Mouse (Mus musculus) heart, postnatal 0 days (tissue): Measurements from ENCODE around the gene Il34. TPM values are rescaled to one million over a fixed set of nuclear protein-coding genes. Genes with fewer than 3 reads are reported as not detected.

ENCODE experiments used
- ATAC-seq: fragments of 200-750 bp; cut with Nextera tagmentation; 2 replicates; pipeline ENCODE4 v1.8.0; 2017; ENCODE audit warnings: low read depth, moderate number of reproducible peaks, moderate library complexity; ENCODE audit not compliant: insufficient read depth
- DNase-seq: peaks from one replicate; pipeline ENCODE4 v3.0.0-alpha.2; 2016; ENCODE audit warnings: low spot score
- H3K27ac ChIP-seq: fragments of 300-500 bp; sonication (generic); 2 replicates; pipeline ENCODE4 v1.5.1; 2014; ENCODE audit warnings: low read depth, mild to moderate bottlenecking
- H3K27me3 ChIP-seq: fragments of 300-500 bp; sonication (generic); 2 replicates; pipeline ENCODE4 v1.6.1; 2014; ENCODE audit warnings: low read length, mixed read lengths; ENCODE audit not compliant: control insufficient read depth, insufficient read depth
- H3K36me3 ChIP-seq: fragments of 300-500 bp; sonication (generic); replicated peaks from 2 replicates; pipeline ENCODE4 v1.6.1; 2014; ENCODE audit warnings: low read length, mixed read lengths; ENCODE audit not compliant: control insufficient read depth, insufficient read depth
- H3K4me1 ChIP-seq: fragments of 300-500 bp; sonication (generic); 2 replicates; pipeline ENCODE4 v1.6.1; 2014; ENCODE audit warnings: antibody characterized with exemption; ENCODE audit not compliant: control insufficient read depth, insufficient read depth
- H3K4me2 ChIP-seq: fragments of 300-500 bp; sonication (generic); 2 replicates; pipeline ENCODE4 v1.6.1; 2014; ENCODE audit warnings: low read depth, mild to moderate bottlenecking, low read length, moderate library complexity
- H3K4me3 ChIP-seq: fragments of 300-500 bp; sonication (generic); 2 replicates; pipeline ENCODE4 v1.5.1; 2014; ENCODE audit warnings: low read depth, low read length
- H3K9ac ChIP-seq: fragments of 300-500 bp; sonication (generic); replicated peaks from 2 replicates; pipeline ENCODE4 v1.6.1; 2014; ENCODE audit warnings: low read depth, low read length, mixed read lengths
- H3K9me3 ChIP-seq: fragments of 300-500 bp; sonication (generic); replicated peaks from 2 replicates; pipeline ENCODE4 v1.6.1; 2016; ENCODE audit warnings: low read length; ENCODE audit not compliant: control insufficient read depth
- CTCF ChIP-seq: IDR thresholded peaks from 2 replicates; pipeline ENCODE4 v1.5.1; 2016; ENCODE audit warnings: antibody characterized with exemption, control low read depth, low read depth
- EP300 ChIP-seq: IDR thresholded peaks from 2 replicates; pipeline ENCODE4 v1.6.1; 2016; ENCODE audit warnings: antibody characterized with exemption, low read depth
- WGBS: fragments of 180-500 bp; shearing (Covaris S2); extraction: QIAGEN DNeasy Blood & Tissue Kit; methylation state at CpG from one replicate; pipeline ENCODE4 v1.1.7; 2014; 5-methylcytosine and 5-hydroxymethylcytosine counted together
- polyA plus RNA-seq: library from polyadenylated mRNA; unstranded; fragments of >200 nt; fragmentation: Nextera tagmentation; extraction: Ambion mirVana; gene quantifications from 2 replicates; pipeline ENCODE4 v1.2.1, GENCODE M21; 2015
- total RNA-seq: library from RNA; depleted of rRNA; stranded (reverse); fragments of >200 nt; gene quantifications from 2 replicates; pipeline ENCODE4 v1.2.3, GENCODE M21; 2014; ENCODE audit warnings: low replicate concordance

Gene Il34
- total and polyA plus RNA-seq, 2 experiments from 2014 or later: 1.4 to 3.2 TPM

DNA sequence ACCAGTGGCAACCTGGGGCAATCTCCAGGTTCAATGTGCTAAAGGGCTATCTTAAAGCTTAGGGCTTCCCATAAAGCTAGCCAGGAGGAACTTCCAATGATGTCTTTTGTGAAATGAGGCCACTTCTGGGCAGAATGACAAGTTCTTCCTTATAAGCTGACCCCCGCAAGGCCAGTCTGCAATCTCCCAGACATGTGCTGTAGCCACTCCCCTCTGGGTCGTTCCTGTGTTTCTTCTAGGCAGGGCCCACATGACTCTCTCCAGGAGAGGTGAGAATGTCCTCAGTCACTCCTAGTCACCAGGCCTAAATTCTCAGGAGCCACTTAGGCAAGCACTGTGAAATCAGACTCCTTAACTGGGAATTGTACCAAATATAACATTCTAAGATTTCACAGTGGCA is 4.1 kb upstream of the Il34 start:
- no peak for ATAC-seq
- H3K27ac ChIP-seq: peak overlapping the region; percentile 18; the same call in 1 of the 2 replicates

DNA sequence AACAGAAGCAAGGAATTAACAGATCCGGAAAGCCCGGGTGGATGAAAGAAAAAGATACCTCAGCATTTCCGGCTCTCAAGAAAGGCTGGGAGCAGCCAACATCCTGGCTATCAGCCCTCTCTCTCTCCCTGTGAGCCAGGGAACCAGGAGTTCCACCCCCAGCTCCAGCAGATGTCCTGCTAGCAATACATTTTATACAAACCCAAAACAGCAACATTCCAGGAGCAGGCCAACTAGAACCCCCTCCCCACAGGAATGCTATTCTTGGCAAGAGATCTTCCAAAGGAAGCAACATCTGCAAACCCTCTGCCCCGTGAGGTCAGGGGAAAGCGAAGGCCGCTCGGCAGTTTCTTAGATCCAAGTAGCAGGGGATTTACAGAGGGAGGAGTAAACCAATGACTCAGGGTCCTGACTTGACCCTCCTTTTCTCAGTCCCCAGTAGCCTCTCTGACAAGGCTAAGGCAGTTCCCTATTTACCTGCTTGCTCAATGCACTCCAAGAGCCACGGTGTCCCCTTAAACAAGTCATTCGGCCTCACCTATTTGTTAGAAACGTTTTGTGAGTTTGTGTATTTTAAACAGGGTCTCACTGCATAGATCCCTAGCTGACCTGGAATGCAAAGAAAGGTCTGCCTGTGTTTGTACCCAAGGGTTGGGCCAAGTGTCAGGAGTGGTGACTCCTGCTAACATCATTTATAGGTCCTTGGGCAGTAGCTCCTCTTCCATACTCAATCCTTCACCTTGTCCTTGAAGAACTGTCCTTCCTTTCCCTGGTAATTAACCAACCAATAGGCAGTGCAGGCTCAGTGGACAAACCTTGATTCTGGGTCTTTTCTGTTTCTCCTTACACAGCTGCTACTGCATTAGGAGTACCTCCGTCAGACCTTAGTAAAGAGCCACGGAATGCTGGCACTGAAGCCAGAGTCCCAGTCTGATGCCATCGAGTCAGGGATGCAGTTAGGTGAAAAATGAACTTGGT is 3.1 kb upstream of the Il34 start:
- no peak for TF ChIP-seq EP300
- TF ChIP-seq CTCF: no peak
- peaks cover 46% of the 10 kb centered on the region for H3K36me3 ChIP-seq

More for the DNA sequence above, 4.1 kb upstream of the Il34 start:
- no peaks in the 10 kb centered on the region for H3K9me3 ChIP-seq
- H3K4me1 ChIP-seq: no peaks in the 10 kb centered on the region
- no peak overlapping the region for H3K9ac ChIP-seq
- H3K4me2 ChIP-seq: no peak overlapping the region
- no peak overlapping the region for H3K4me3 ChIP-seq
- 20% methylated on average over 2 of the region's 2 CpGs for WGBS
- H3K27me3 ChIP-seq: no peaks in the 10 kb centered on the region
- H3K36me3 ChIP-seq: peaks cover 57% of the 10 kb centered on the region
- TF ChIP-seq EP300: no peak
- no peak for TF ChIP-seq CTCF
- DNase-seq: no peak

DNA sequence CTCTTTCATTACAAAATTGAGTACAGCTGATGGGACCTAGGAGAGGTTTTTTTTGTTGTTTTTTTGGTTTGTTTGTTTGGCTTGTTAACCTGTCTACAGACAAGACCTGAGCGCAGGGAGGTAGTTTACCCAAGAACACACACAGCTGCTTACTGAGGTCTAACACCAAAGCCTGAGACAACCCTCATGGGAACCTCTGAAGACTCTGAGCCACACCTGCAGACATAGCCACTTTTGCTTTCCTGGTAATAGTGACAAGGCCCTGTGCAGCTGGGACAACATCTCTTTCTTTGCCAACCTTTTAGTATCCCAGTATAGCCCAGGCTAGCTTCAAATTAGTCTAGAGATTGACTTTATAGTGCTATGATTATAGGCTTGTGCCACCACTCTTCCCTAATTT is 422 bp upstream of the Il34 start:
- Histone ChIP-seq H3K27ac (no peak overlapping the region; the same call in 1 of the 2 replicates), H3K9ac (no peak overlapping the region), H3K4me3 (no peak overlapping the region), H3K27me3 (no peaks in the 10 kb centered on the region), H3K4me2 (no peak overlapping the region), H3K4me1 (no peaks in the 10 kb centered on the region), H3K9me3 (no peaks in the 10 kb centered on the region), H3K36me3 (peaks cover 20% of the 10 kb centered on the region)
- 85% methylated on average over 1 of the region's 1 CpGs for WGBS
- no peak for TF ChIP-seq CTCF
- no peak for TF ChIP-seq EP300
- ATAC-seq (no peak), DNase-seq (no peak)

More for the DNA sequence above, 3.1 kb upstream of the Il34 start:
- WGBS: 44% methylated on average over 13 of the region's 13 CpGs
- Histone ChIP-seq H3K27me3 (no peaks in the 10 kb centered on the region), H3K4me3 (no peak overlapping the region), H3K9ac (no peak overlapping the region), H3K4me2 (no peak overlapping the region), H3K4me1 (no peaks in the 10 kb centered on the region), H3K9me3 (no peaks in the 10 kb centered on the region), H3K27ac (peak overlapping the region; percentile 39)
- ATAC-seq (peak; percentile 69), DNase-seq (peak; percentile 49)

DNA sequence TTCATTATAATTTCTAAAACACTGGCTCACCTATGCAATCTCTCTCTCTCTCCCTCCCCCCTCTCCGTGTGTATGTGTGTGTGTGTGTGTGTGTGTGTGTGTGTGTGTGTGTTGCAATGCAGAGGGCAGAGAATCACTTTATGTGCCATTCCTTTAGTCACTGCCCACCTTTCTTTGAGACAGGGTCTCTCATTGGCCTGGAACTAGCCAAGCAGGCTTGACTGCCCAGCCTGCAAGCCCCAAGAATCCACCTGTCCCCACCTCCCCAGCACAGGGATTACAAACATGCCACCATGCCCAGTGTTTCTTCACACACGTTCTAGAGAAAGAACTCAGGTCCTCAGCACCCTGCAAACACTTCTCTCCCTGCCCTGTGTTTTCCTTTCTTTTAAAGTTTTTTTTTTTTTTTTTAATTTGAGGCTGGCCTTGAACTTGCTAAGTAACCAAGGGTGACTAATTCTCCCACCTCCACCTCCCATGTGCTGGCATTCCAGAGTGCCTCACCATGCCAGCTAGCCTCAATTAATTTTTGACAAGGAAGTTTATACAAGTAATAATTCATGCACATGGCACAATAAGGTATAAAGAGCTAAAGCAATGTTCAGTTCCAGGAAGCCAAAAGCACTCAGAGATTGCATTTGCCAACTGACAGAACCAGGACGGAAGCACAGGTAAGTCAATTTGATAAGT is 754 bp downstream of the Il34 start:
- Histone ChIP-seq H3K27ac (no peak overlapping the region), H3K27me3 (no peaks in the 10 kb centered on the region), H3K4me1 (no peaks in the 10 kb centered on the region), H3K9ac (no peak overlapping the region), H3K36me3 (peaks cover 8% of the 10 kb centered on the region), H3K4me2 (no peak overlapping the region), H3K4me3 (no peak overlapping the region), H3K9me3 (no peaks in the 10 kb centered on the region)
- TF ChIP-seq EP300 (no peak), CTCF (no peak)
- no peak for ATAC-seq
- no peak for DNase-seq
- WGBS: 59% methylated on average over 3 of the region's 3 CpGs

DNA sequence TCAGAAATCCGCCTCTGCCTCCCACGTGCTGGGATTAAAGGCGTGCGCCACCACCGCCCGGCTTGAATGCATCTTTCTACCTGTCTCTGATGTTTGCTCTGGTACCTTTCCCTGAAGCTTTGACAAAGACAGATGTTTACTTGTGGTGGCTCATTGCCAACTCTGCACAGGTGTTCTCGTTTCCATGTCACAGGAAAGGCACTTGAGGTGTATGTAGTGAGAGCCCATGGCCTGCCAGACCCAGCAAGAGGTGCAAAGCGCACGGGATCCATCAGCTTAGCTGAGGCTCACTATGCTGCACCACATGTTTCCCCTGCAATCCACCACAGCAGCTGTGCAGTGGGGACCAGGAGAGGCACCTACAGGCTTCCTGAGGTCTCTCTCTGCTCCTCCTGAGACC is 1.9 kb downstream of the Il34 start:
- no peaks in the 10 kb centered on the region for H3K27me3 ChIP-seq
- no peaks in the 10 kb centered on the region for H3K9me3 ChIP-seq
- DNase-seq (no peak), ATAC-seq (no peak)
- no peaks in the 10 kb centered on the region for H3K4me1 ChIP-seq
- no peaks in the 10 kb centered on the region for H3K36me3 ChIP-seq
- no peak overlapping the region for H3K9ac ChIP-seq
- WGBS: 86% methylated on average over 9 of the region's 9 CpGs
- H3K27ac ChIP-seq: no peak overlapping the region
- no peak for TF ChIP-seq CTCF
- TF ChIP-seq EP300: no peak
- H3K4me3 ChIP-seq: no peak overlapping the region
- no peak overlapping the region for H3K4me2 ChIP-seq
